Mouse (Mus musculus) adrenal gland, postnatal 36 days (tissue): Measurements from ENCODE around the gene Gm28434. TPM values are rescaled to one million over a fixed set of nuclear protein-coding genes. Genes with fewer than 3 reads are reported as not detected.

Experiments used
- DNase-seq, 2 experiments: peaks; one replicate each; pipeline ENCODE4 v3.0.0; 2021; ENCODE audit warnings: mixed read lengths in 1 of 2
- long read RNA-seq, 2 experiments: library from polyadenylated mRNA; stranded (forward); transcript quantifications; one replicate each; pipeline ENCODE4 v2.0.0; 2021; ENCODE audit warnings: borderline sequencing depth in 2 of 2
- total RNA-seq, 2 experiments: library from RNA; stranded (reverse); gene quantifications; 2 replicates each; pipeline ENCODE4 v1.2.3; 2021

The Gm28434 gene
- not detected for total RNA-seq
- long read RNA-seq, experiment 1, result 0 reads
- long read RNA-seq, experiment 2, result 0 reads

DNA sequence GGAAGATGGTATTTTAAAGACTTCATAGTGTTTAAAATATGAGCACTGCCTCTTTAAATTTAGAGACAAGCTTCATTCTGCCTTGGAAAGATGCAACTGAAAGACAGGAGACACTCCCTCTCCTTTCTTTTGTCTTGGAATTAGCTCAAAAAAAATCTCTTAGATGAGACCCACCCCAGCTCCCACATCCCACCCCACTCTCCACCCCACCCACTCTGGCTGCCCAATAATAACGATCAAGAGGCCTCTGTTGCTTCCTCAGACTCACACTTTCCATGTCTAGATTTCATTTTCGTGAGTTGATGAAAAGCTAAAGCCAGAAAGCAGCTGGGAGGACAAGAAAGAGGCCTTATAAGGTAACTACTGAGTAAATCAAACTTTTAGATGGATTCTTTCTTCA, at the start of gene Gm28434, which contains the start of gene 2310003L06Rik:
TSS of gene Gm28434 (plus strand) at position 317 of the 400 bp plus-strand sequence.
TSS of gene 2310003L06Rik (plus strand) at position 259 of the 400 bp plus-strand sequence.
- DNase-seq, result no peak

DNA sequence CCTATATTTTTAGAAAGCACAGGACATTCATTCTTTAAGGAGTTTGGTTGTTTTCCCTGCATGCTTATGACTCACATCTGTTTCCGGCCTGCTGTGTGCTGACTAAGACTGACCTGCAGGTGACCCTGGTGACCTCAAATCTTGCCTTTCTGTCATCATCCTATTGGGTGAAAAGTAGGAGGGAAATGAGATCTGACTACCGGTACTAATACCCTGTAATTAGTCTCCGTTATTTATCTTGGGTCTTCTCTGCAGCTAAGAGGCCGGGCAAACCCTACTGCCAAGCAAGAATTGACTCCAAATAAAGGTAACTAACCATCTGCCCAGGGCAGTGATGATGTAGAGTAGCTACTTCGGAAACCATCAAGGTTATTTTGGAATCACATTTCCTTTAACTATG, 43.9 kb upstream of the Gm28434 start, which contains the start of gene Csn3:
TSS of gene Csn3 (plus strand) at position 208 of the 400 bp plus-strand sequence.
- no peak for DNase-seq

DNA sequence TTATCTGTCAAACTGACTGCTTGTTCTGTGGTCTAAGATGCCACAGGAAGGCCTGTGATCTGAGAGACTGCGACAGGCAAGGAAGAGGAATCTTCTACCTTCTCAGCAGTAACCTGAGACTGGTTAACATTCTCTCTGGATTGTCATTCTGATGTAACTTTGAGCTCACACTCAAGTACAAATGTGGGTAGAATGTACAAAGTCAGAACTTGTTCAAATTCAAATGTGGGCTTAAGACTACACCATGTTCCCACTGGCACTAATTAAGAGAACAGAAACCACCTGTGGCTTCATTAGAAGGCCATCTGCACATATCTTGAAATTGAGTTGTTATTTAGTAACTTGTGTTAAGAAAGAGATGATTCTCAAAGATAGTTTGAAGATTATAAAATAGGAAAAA, 37.7 kb upstream of the Gm28434 start:
- DNase-seq, result no peak

DNA sequence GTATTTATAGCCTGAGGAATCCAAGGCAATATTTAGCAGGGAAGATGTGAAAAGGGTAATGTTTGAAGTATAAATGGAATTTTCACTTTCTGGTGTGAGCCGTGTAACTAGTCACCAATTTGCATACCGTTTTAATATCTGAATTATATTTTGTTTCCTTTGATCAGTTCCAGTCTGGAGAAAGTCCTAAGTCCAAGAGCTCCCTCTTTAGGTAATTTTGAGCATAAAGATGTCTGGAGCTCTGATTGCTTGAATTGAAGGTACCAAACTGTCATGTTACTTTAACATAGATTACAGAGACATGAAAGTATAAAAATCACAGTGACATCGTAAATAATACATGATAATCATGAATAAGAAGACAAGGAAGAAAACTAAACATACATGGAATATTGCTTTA, 28.6 kb upstream of the Gm28434 start:
- no peak for DNase-seq

DNA sequence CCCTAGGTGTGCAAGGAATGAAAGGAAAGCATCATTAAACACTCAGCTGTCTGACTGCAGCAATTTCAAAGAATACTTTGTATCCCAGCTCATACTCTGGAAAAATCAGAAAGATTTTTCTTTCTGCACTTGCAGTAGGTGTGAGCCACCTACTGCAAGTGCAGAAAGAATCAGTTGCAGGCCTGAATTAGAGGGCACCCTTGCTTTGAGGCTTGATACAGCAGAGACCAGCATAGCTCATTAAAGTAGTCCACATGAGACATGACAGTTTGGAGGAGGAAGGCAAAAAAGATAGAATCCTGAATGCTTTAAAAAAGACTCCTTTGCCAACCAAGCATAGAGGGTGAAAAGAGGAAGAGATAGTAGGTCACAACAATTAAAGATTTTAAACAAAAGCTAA, 26.8 kb upstream of the Gm28434 start:
- DNase-seq, result no peak

DNA sequence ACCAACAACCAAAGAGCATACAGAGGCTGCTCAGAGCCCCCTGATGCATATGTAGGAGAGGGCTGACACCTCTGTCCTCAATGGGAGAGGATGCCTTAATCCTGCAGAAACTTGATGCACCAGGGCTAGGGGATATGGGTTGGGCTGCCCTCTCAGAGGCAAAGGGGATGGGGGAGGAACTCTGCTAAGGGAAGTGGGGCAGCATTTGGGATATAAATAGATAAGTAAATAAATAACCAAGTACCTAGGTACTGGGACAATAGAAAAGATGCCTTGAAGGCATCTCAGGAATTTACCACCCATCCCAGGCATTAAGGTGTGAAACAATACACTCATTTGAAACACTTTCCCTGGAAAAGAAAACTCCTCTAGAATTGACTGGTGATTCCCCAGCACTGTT, 17.5 kb upstream of the Gm28434 start:
- DNase-seq, result no peak

DNA sequence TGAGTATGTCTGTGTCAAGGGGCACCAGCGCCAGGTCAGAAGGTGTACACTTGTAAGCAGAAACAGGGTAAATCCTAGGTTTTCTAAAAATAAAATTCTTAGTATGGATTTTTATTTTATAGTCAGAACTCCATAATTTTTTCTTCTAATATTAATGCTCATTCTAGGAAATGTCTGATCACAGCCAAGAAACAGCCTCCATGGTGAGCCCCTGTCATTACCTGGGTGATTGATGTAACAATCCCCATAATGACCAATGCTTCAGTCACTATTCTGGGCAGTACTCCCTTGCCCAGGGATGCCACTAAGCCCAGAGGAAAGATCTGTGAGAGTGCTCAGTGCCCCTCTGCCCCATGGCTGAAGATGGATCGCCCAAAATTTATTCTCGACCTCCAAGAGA, 9.8 kb downstream of the Gm28434 start, which contains the start of gene Cabs1:
TSS of gene Cabs1 (plus strand) at position 301 of the 400 bp plus-strand sequence.
- no peak for DNase-seq

DNA sequence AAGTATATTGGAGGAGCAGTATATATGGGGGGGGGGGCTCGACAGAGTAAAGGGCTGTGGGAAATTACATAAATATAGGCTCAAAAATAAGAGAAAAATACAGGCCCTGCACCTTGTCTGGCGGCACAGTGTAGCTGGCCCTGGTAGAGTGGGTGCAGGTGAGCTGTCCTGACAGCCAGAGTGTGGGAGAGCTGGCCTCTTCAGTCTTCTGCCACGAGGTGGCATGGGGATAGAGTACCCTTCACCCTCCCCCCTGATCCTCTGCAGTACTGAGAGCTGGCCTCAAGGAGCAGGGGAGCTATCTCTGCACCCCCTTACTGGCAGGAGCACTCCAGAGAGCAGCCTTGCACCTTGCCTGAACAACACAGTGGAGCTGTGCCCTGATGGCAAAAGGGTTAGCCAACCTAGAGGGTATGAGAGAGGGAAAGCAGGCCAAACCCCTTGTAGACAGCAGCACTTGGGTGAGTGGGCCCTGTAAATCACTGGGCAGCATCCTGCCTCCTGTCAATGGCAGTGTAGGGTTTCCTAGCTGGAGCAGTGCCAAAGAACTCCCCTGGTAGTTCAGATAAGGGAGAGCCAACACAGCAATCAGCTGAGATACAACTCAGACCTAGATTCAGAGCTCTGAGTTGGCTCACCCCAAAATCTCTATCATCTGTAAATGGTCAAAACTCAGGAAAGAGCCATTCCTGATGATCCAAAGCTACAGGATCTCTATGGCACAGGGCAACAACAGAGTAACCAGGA, 13.3 kb downstream of the Gm28434 start:
- no peak for DNase-seq

DNA sequence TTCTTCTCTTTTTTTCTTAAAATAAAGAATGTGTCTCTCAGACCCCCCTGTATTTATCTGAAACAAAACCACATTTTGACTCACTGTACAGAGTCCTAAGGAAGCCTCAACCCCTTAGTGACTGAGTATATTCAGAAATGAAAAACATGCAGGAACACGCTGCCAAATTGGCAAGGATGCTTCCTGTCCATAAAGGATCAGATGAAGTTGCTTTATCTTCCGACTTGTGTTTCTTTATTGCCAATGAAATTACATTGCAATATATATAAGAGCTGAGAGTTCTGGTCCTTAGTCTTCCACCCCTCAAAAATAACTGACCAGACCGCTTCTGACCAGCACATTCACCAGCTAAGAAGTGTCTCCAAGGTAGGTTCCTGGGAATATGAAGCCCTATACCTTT, 32.9 kb downstream of the Gm28434 start, which contains the start of gene Smr3a:
TSS of gene Smr3a (plus strand) at position 301 of the 400 bp plus-strand sequence.
- DNase-seq, result no peak

DNA sequence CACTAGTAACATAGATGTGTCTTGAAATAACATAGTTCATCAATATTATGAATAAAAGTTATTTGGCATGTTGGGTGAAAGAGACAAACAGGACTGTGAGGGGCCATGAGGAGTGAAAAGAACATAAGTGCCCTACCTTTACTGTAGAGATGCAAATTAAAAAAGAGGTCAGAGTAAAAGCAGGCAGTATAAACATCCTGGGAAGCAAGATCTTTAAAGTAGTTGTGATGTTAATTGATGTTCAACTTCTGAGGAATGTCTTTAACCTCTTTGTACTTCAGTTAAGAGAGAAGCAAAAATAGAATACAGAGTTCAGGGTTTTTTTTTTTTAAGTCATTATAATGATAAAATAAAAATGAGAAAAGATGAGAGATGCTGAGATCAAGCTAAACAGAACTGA, 35.9 kb downstream of the Gm28434 start:
- no peak for DNase-seq

Other genes starting within 250 kb of the Gm28434 start
- gene Csn1s2a, start 194.9 kb upstream of the Gm28434 start, total RNA-seq, result not detected
- gene Csn1s2b, start 161.4 kb upstream of the Gm28434 start, total RNA-seq, result not detected
- gene Prr27, start 143.8 kb upstream of the Gm28434 start, total RNA-seq, result not detected
- not detected for gene Odam, start 84.5 kb upstream of the Gm28434 start, total RNA-seq
- not detected for gene Csn3, start 43.9 kb upstream of the Gm28434 start, total RNA-seq
- not detected for gene 2310003L06Rik, start 58 bp upstream of the Gm28434 start, total RNA-seq
- gene Cabs1, start 9.9 kb downstream of the Gm28434 start, total RNA-seq, result not detected
- not detected for gene Smr3a, start 33.0 kb downstream of the Gm28434 start, total RNA-seq
- gene Smr2, start 117.0 kb downstream of the Gm28434 start, total RNA-seq, result not detected
- not detected for gene Gm11116, start 142.0 kb downstream of the Gm28434 start, total RNA-seq
- not detected for gene Gm11115, start 184.6 kb downstream of the Gm28434 start, total RNA-seq